Comparison of ENCODE assay signal across 1 mouse cellular context in the genomic region with DNA sequence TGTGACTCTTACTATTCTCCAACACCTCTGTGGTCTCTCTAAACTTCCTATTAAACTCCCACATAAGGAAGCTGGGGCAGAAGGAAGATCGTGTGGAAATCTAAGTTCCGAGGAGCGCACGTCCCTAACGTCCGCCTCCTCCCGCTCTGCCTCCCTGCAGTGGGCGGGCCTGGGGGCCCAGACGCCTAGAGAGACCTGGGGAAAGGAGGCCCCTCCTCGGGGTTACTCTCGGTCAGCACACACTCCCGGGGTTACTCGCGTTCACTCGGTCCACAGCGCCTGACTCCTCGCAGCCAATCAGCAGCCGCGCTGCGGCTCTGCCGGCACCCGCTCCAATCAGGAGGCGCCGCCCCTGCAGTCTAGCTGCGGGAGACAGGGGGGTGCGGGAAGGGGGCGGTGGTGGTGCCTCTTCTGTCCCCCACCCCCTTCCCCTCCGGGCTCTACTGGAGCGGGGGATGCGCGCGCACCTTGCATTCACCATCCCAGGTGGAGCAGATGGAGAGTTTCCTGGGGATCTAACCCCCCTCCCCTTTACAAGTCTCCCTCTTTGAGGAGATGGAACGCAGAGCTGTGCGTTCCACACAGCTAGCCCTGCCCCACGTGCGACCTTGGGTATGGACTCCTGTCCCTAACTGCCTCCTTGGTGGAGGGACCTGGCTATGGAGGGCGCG.
A peak's percentile ranks its signal among the peaks of the same experiment; 100 is the strongest.
TF ChIP-seq lines count a peak whose summit lies in the region.

No protein-coding gene starts in this region.

TF ChIP-seq in CH12.LX, 34 proteins besides CTCF, POLR2A, EP300 and RAD21 (continued from another document):
- TF ChIP-seq MEF2A (IDR thresholded peaks at IDR 0.05; ENCODE audit: borderline replicate concordance, low read depth, low read length) (peak; percentile 48; the same call in 1 of the 2 replicates), USF1 (IDR thresholded peaks at IDR 0.05; ENCODE audit: low read depth, low read length) (peak; percentile 79), KAT2A (IDR thresholded peaks at IDR 0.05; ENCODE audit: insufficient replicate concordance, low read length) (no peak), TCF12 (IDR thresholded peaks at IDR 0.05; ENCODE audit: low read depth, low read length) (peak; percentile 80), MYC (IDR thresholded peaks at IDR 0.05; ENCODE audit: low read depth, low read length) (0 out of 2 replicates have a peak, but pooled peaks have one; percentile 13), ZMIZ1 (IDR thresholded peaks at IDR 0.05; ENCODE audit: low read depth, low read length) (no peak), ZKSCAN1 (IDR thresholded peaks at IDR 0.05; ENCODE audit: borderline replicate concordance, low read depth, low read length) (no peak), ETS1 (conservative IDR thresholded peaks at IDR 0.05; ENCODE audit: low read depth, low read length) (peak; percentile 48), ZC3H11A (IDR thresholded peaks at IDR 0.05; ENCODE audit: low read depth, low read length) (no peak), IRF4 (IDR thresholded peaks at IDR 0.05; ENCODE audit: low read depth, low read length) (peak; percentile 72), UBTF (IDR thresholded peaks at IDR 0.05; ENCODE audit: low read depth, low read length) (no peak; the same call in 1 of the 2 replicates), MXI1 (IDR thresholded peaks at IDR 0.05; ENCODE audit: low read depth, low read length) (peak; percentile 50; the same call in 1 of the 2 replicates), MAX (IDR thresholded peaks at IDR 0.05; ENCODE audit: low read length) (peak; percentile 43; the same call in 1 of the 2 replicates), SMC3 (IDR thresholded peaks at IDR 0.05; ENCODE audit: low read depth, low read length) (no peak), CHD2 (IDR thresholded peaks at IDR 0.05; ENCODE audit: low read length) (peak; percentile 52; the same call in 1 of the 2 replicates), MAFK (IDR thresholded peaks at IDR 0.05; ENCODE audit: insufficient replicate concordance, low read length) (no peak), PAX5 (IDR thresholded peaks at IDR 0.05; ENCODE audit: low read length) (no peak), TBP (conservative IDR thresholded peaks at IDR 0.05; ENCODE audit: low read depth, low read length) (no peak; the same call in 1 of the 2 replicates), ZNF384 (IDR thresholded peaks at IDR 0.05; ENCODE audit: low read depth, low read length) (no peak), ELF1 (IDR thresholded peaks at IDR 0.05; ENCODE audit: low read depth, low read length) (0 out of 2 replicates have a peak, but pooled peaks have one; percentile 24), RCOR1 (conservative IDR thresholded peaks at IDR 0.05; ENCODE audit: low read depth, low read length) (no peak)
TF ChIP-seq in CH12.LX: peak in this region for 14.
